Mouse (Mus musculus) activated CD4-positive, CD25-positive, alpha-beta regulatory T cell, adult 9 weeks (primary cell): Measurements from ENCODE around the gene Vmn1r220. TPM values are rescaled to one million over a fixed set of nuclear protein-coding genes. Genes with fewer than 3 reads are reported as not detected.

Source experiments
- polyA plus RNA-seq: library from polyadenylated mRNA; unstranded; fragments of 100-300 nt; shearing (Covaris generic); gene quantifications from one replicate; pipeline ENCODE4 v1.2.1, GENCODE M21; 2017

Vmn1r220 gene
- polyA plus RNA-seq = not detected

DNA sequence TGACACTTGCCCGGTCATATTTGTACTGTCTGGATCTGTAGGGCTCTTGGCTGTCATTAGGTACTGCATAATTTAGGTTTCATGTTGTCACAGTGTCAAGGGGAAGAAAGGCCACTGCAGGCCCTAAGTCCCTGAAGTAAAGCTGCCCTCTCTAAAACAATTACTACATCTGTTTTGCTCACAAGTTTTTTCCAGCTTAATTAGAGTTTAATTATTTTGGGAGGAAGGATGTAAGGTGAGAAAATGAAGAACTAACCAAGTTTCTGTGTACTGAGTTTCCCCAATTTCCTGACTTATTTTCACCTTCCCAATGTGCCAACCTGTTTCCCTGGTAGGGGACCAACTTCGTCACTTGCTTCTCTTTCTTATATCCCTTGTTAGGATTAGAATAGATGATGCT lies at the start of gene Vmn1r220:
Gene Vmn1r220, minus strand, starts transcription at position 101 of the 400 bp plus-strand sequence.

DNA sequence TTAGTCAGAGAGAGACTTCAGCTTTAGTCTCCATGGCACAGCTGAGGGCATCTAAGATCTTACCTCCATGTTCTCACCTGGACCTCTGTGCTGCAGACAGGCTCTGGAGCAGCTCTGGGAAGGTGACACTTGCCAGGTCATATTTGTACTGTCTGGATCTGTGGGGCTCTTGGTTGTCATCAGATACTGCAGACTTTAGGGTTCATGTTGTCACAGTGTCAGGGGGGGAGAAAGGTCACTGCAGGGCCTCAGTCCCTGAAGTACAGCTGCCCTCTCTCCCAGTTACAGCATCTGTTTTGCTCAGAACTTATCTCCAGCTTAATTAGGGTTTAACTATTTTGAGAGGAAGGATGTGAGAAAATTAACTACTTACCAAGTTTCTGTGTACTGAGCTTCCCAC lies 48.1 kb upstream of the Vmn1r220 start, which contains the start of gene Vmn1r222:
Gene Vmn1r222, minus strand, starts transcription at position 101 of the 400 bp plus-strand sequence.

DNA sequence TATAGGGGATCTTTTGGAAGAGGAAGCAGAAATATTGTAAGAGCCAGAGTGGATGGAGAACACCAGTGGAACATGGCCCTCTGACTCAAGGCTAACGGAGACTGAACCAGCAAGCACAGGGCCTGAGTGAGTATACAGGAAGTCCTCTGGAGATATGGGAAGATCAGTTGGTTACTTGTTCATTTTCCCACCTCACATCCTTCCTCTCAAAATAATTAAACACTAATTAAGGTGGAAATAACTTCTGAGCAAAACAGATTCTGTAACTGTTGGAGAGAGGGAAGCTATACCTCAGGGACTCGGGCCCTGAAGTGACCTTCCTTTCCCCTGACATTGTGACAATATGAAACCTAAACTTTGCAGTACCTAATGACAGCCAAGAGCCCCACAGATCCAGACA lies 26.1 kb upstream of the Vmn1r220 start, which contains the start of gene Vmn1r221:
Gene Vmn1r221, plus strand, starts transcription at position 301 of the 400 bp plus-strand sequence.

DNA sequence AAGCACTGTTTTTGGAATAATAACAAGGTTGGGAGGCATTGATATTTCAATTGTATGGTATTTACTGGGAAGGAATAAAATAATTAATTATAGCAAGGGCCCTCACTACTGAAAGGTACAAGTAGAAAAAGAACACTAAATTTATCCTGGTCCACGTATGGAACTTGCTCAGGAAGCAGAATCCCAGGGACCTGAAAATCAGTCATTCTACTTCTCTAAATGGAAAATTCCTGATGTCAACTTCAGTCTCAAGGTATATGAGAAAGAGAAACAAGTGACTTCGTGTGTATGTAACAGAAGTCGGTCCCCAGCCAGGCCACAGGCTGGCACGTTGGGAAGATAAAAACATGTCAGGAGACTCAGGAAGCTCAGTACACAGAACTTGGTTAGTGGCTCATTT lies 28.8 kb downstream of the Vmn1r220 start, which contains the start of gene Vmn1r219:
Gene Vmn1r219, plus strand, starts transcription at position 301 of the 400 bp plus-strand sequence.

DNA sequence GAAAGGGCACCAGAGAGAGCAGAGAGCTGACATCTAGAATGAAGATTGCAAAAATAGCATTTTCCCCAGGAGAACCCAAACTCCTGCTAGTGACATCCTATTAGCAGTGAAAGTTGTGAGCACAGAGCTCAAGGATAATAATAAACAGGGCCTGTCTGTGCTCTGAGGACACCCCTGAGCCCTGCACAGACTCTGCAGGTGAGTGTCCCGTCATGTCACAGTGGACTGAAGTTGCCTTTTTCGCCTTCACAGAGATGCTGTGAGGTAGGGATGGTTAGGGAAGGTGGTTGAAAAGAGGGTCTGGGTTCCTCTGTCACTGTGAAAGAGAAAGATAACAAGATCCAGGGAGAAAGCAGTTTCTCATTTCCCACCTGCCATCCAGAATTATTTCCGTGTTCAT lies 54.7 kb downstream of the Vmn1r220 start, which contains the start of gene Vmn1r218:
Gene Vmn1r218, plus strand, starts transcription at position 57 of the 400 bp plus-strand sequence.

Other genes starting within 250 kb of the Vmn1r220 start
- gene Vmn1r213, start 180.3 kb downstream of the Vmn1r220 start, polyA plus RNA-seq = not detected
- not detected for gene Vmn1r214, start 157.6 kb downstream of the Vmn1r220 start, polyA plus RNA-seq
- not detected for gene Vmn1r215, start 120.0 kb downstream of the Vmn1r220 start, polyA plus RNA-seq
- not detected for gene Vmn1r217, start 69.7 kb downstream of the Vmn1r220 start, polyA plus RNA-seq
- 0.04 TPM for gene Vmn1r218, start 54.8 kb downstream of the Vmn1r220 start, polyA plus RNA-seq
- not detected for gene Vmn1r219, start 28.7 kb downstream of the Vmn1r220 start, polyA plus RNA-seq
- gene Vmn1r221, start 26.2 kb upstream of the Vmn1r220 start, polyA plus RNA-seq = not detected
- gene Vmn1r222, start 48.0 kb upstream of the Vmn1r220 start, polyA plus RNA-seq = not detected
- gene Vmn1r223, start 59.2 kb upstream of the Vmn1r220 start, polyA plus RNA-seq = not detected
- 30.3 TPM for gene Zfp322a, start 181.2 kb upstream of the Vmn1r220 start, polyA plus RNA-seq
- 11.8 TPM for gene Abt1, start 235.9 kb upstream of the Vmn1r220 start, polyA plus RNA-seq